Mouse (Mus musculus): ENCODE results near the gene Itgb3bp. TPM values are rescaled to one million over a fixed set of nuclear protein-coding genes. Genes with fewer than 3 reads are reported as not detected.

Itgb3bp gene
- polyA plus RNA-seq (2015; fragmentation: Nextera tagmentation; extraction: Ambion mirVana), result 13.8 and 18.7 TPM in 2 replicates

GRCm38 (mm10) chr4:99929613-99930517 is at the start of gene Itgb3bp:
Gene Itgb3bp, minus strand, starts transcription at chr4:99929813.

GRCm38 (mm10) chr4:99929149-99929612 is 432 bp downstream of the Itgb3bp start, which contains the start of gene Pgm1:
Gene Pgm1, plus strand, starts transcription at chr4:99929414.

GRCm38 (mm10) chr4:99829094-99830073 is 100.2 kb downstream of the Itgb3bp start, which contains the start of gene Efcab7:
Gene Efcab7, plus strand, starts transcription at chr4:99829198.

Other genes starting within 250 kb of the Itgb3bp start
- gene Alg6, start 214.1 kb downstream of the Itgb3bp start, polyA plus RNA-seq (2015; fragmentation: Nextera tagmentation; extraction: Ambion mirVana), result 7.7 and 9.1 TPM in 2 replicates
- 7.0 and 10.4 TPM in 2 replicates for gene Efcab7, start 100.6 kb downstream of the Itgb3bp start, polyA plus RNA-seq (2015; fragmentation: Nextera tagmentation; extraction: Ambion mirVana)
- gene Pgm1, start 399 bp downstream of the Itgb3bp start, polyA plus RNA-seq (2015; fragmentation: Nextera tagmentation; extraction: Ambion mirVana), result 69.9 and 82.5 TPM in 2 replicates
- gene Ror1, start 166.0 kb upstream of the Itgb3bp start, polyA plus RNA-seq (2015; fragmentation: Nextera tagmentation; extraction: Ambion mirVana), result 9.3 and 10.8 TPM in 2 replicates

All from urinary bladder, postnatal 0 days (tissue).